Mouse (Mus musculus) erythroblast, embryonic 14.5 days (primary cell): ENCODE measurements around the gene Ap5z1.

Source experiments
- GATA1 ChIP-seq: IDR thresholded peaks from 2 replicates; pipeline ENCODE4 v1.6.1; 2012; ENCODE audit warnings: low read length, inconsistent platforms, mixed read lengths
- TAL1 ChIP-seq: IDR thresholded peaks from 3 replicates; pipeline ENCODE4 v1.6.1; 2012; ENCODE audit warnings: low read length, inconsistent platforms, mixed read lengths

GRCm38 (mm10) chr5:142473696-142474095 lies 10.0 kb downstream of the Ap5z1 start:
- TF ChIP-seq GATA1 = no peak
- TF ChIP-seq TAL1 = no peak
